Mouse (Mus musculus): ENCODE results near the gene Nsmce3. TPM values are rescaled to one million over a fixed set of nuclear protein-coding genes. Genes with fewer than 3 reads are reported as not detected.

The Nsmce3 gene
- total and polyA plus RNA-seq, 3 experiments: 6.4 to 9.1 (median 7.7) TPM

- Histone ChIP-seq H3K4me2 (ENCODE audit: insufficient read depth, low read depth, poor library complexity, severe bottlenecking) (no peak overlapping the region), H3K9me3 (replicated peaks; ENCODE audit: low read length) (no peaks in the 10 kb centered on the region), H3K9ac (ENCODE audit: insufficient read depth, low read depth) (no peak overlapping the region), H3K27ac (ENCODE audit: insufficient read depth, low read depth) (no peak overlapping the region), H3K36me3 (replicated peaks in 1 of 2; ENCODE audit: control insufficient read depth in 1 of 2, insufficient read depth in 1 of 2, low read length in 1 of 2) (no peaks in the 10 kb centered on the region), H3K79me2 (replicated peaks; ENCODE audit: control insufficient read depth, extremely low read depth, insufficient read depth, poor library complexity, severe bottlenecking) (no peaks in the 10 kb centered on the region), H3K4me3 (replicated peaks in 1 of 3; ENCODE audit: low read depth in 2 of 3, low read length in 2 of 3, poor library complexity in 1 of 3) (no peak overlapping the region), H3K27me3 (replicated peaks) (peaks cover 18% of the 10 kb centered on the region), H3K4me1 (ENCODE audit: control insufficient read depth in 1 of 2, insufficient read depth in 2 of 2) (no peaks in the 10 kb centered on the region)
- TF ChIP-seq TBP (conservative IDR thresholded peaks at IDR 0.05; ENCODE audit: low read depth, low read length) (no peak), UBTF (IDR thresholded peaks at IDR 0.05; ENCODE audit: low read depth, low read length) (no peak), MEF2A (IDR thresholded peaks at IDR 0.05; ENCODE audit: borderline replicate concordance, low read depth, low read length) (no peak), ZC3H11A (IDR thresholded peaks at IDR 0.05; ENCODE audit: low read depth, low read length) (no peak), ZKSCAN1 (IDR thresholded peaks at IDR 0.05; ENCODE audit: borderline replicate concordance, low read depth, low read length) (no peak), KAT2A (IDR thresholded peaks at IDR 0.05; ENCODE audit: insufficient replicate concordance, low read length) (no peak), MAX (IDR thresholded peaks at IDR 0.05; ENCODE audit: low read length) (no peak), JUN (IDR thresholded peaks at IDR 0.05; ENCODE audit: insufficient read depth, low read depth, low read length) (no peak), USF2 (conservative IDR thresholded peaks at IDR 0.05; ENCODE audit: low read depth, low read length) (no peak), CTCF (conservative IDR thresholded peaks at IDR 0.05 in 1 of 2, IDR thresholded peaks at IDR 0.05 in 1 of 2; ENCODE audit: low read depth in 2 of 2, low read length in 2 of 2) (no peak), BHLHE40 (IDR thresholded peaks at IDR 0.05; ENCODE audit: low read depth, low read length) (no peak), RCOR1 (conservative IDR thresholded peaks at IDR 0.05; ENCODE audit: low read depth, low read length) (no peak)
- in situ Hi-C loops (cut with MboI; ENCODE audit: low pct_ligation_motif_present, low pct_unique_long_range_greater_than_20kb, low sequenced_read_pairs): no loop called here
- no peak for DNase-seq (ENCODE audit: extremely low read depth)
- dilution Hi-C loops (cut with MboI; ENCODE audit: extremely low pct_ligation_motif_present, extremely low pct_unique_long_range_greater_than_20kb, low sequenced_read_pairs): no loop called here
Observed at GRCm38 (mm10) chr7:64921189-64921588, 48.4 kb upstream of the Nsmce3 start.

GRCm38 (mm10) chr7:64920735-64921134 lies 47.9 kb upstream of the Nsmce3 start:
- Histone ChIP-seq H3K4me1 (ENCODE audit: control insufficient read depth in 1 of 2, insufficient read depth in 2 of 2) (no peaks in the 10 kb centered on the region), H3K9ac (ENCODE audit: insufficient read depth, low read depth) (no peak overlapping the region), H3K27me3 (replicated peaks) (peaks cover 19% of the 10 kb centered on the region), H3K36me3 (replicated peaks in 1 of 2; ENCODE audit: control insufficient read depth in 1 of 2, insufficient read depth in 1 of 2, low read length in 1 of 2) (no peaks in the 10 kb centered on the region), H3K9me3 (replicated peaks; ENCODE audit: low read length) (no peaks in the 10 kb centered on the region), H3K27ac (ENCODE audit: insufficient read depth, low read depth) (no peak overlapping the region), H3K4me3 (replicated peaks in 1 of 3; ENCODE audit: low read depth in 2 of 3, low read length in 2 of 3, poor library complexity in 1 of 3) (no peak overlapping the region), H3K4me2 (ENCODE audit: insufficient read depth, low read depth, poor library complexity, severe bottlenecking) (no peak overlapping the region), H3K79me2 (replicated peaks; ENCODE audit: control insufficient read depth, extremely low read depth, insufficient read depth, poor library complexity, severe bottlenecking) (no peaks in the 10 kb centered on the region)
- in situ Hi-C loops (cut with MboI; ENCODE audit: low pct_ligation_motif_present, low pct_unique_long_range_greater_than_20kb, low sequenced_read_pairs): no loop called here
- TF ChIP-seq ZC3H11A (IDR thresholded peaks at IDR 0.05; ENCODE audit: low read depth, low read length) (no peak), ETS1 (conservative IDR thresholded peaks at IDR 0.05; ENCODE audit: low read depth, low read length) (no peak), RCOR1 (conservative IDR thresholded peaks at IDR 0.05; ENCODE audit: low read depth, low read length) (no peak), ZKSCAN1 (IDR thresholded peaks at IDR 0.05; ENCODE audit: borderline replicate concordance, low read depth, low read length) (no peak), MAZ (IDR thresholded peaks at IDR 0.05; ENCODE audit: low read depth, low read length) (no peak), SIN3A (IDR thresholded peaks at IDR 0.05; ENCODE audit: low read length) (no peak), USF1 (IDR thresholded peaks at IDR 0.05; ENCODE audit: low read depth, low read length) (no peak), TCF12 (IDR thresholded peaks at IDR 0.05; ENCODE audit: low read depth, low read length) (no peak), CHD1 (IDR thresholded peaks at IDR 0.05; ENCODE audit: low read depth, low read length) (no peak), NELFE (IDR thresholded peaks at IDR 0.05; ENCODE audit: low read depth, low read length) (no peak), MXI1 (IDR thresholded peaks at IDR 0.05; ENCODE audit: low read depth, low read length) (no peak), ZMIZ1 (IDR thresholded peaks at IDR 0.05; ENCODE audit: low read depth, low read length) (no peak), IRF4 (IDR thresholded peaks at IDR 0.05; ENCODE audit: low read depth, low read length) (no peak), KAT2A (IDR thresholded peaks at IDR 0.05; ENCODE audit: insufficient replicate concordance, low read length) (no peak), EP300 (IDR thresholded peaks at IDR 0.05; ENCODE audit: low read length) (no peak), PAX5 (IDR thresholded peaks at IDR 0.05; ENCODE audit: low read length) (no peak), BHLHE40 (IDR thresholded peaks at IDR 0.05; ENCODE audit: low read depth, low read length) (no peak), MAFK (IDR thresholded peaks at IDR 0.05; ENCODE audit: insufficient replicate concordance, low read length) (no peak), USF2 (conservative IDR thresholded peaks at IDR 0.05; ENCODE audit: low read depth, low read length) (no peak)
- dilution Hi-C loops (cut with MboI; ENCODE audit: extremely low pct_ligation_motif_present, extremely low pct_unique_long_range_greater_than_20kb, low sequenced_read_pairs): no loop called here
- DNase-seq (ENCODE audit: extremely low read depth): no peak
